Mouse (Mus musculus): ENCODE results near the gene Naga. TPM values are rescaled to one million over a fixed set of nuclear protein-coding genes. Genes with fewer than 3 reads are reported as not detected.
"Not testable (repeated sequence)": the region's sequence is repeated elsewhere in the genome, so short reads cannot be mapped to it uniquely, and the experiment has no call there.

The Naga gene
- polyA plus RNA-seq, 1 experiment from 2014 or later = 28.0 TPM

- Histone ChIP-seq H3K9me3 (ENCODE audit: control insufficient read depth, low read length) (no peaks in the 10 kb centered on the region), H3K27ac (ENCODE audit: low read depth, low read length) (no peak overlapping the region), H3K4me2 (ENCODE audit: low read depth) (no peak overlapping the region), H3K4me1 (ENCODE audit: control insufficient read depth, insufficient read depth, low read length) (0 out of 2 replicates have a peak, but pooled peaks cover 5% of the 10 kb centered on the region), H3K36me3 (ENCODE audit: control insufficient read depth, insufficient read depth, low read length) (no peaks in the 10 kb centered on the region), H3K4me3 (ENCODE audit: low read depth, low read length) (no peak overlapping the region), H3K9ac (ENCODE audit: low read length) (no peak overlapping the region), H3K27me3 (ENCODE audit: control insufficient read depth, insufficient read depth, low read length) (no peaks in the 10 kb centered on the region)
- 75% methylated on average over 17 of the region's 17 CpGs for WGBS
- no peak for DNase-seq (ENCODE audit: low spot score)
- no peak for ATAC-seq (ENCODE audit: insufficient read depth, low FRiP score, low TSS enrichment)
These were observed 37.8 kb upstream of the Naga start for GRCm38 (mm10) chr15:82376393-82377138.

- no peak overlapping the region for H3K4me3 ChIP-seq (ENCODE audit: low read depth, low read length)
- 0 out of 2 replicates have a peak, but pooled peaks cover 5% of the 10 kb centered on the region for H3K4me1 ChIP-seq (ENCODE audit: control insufficient read depth, insufficient read depth, low read length)
- no peak overlapping the region for H3K9ac ChIP-seq (ENCODE audit: low read length)
- WGBS = 88% methylated on average over 9 of the region's 9 CpGs
- H3K27me3 ChIP-seq (ENCODE audit: control insufficient read depth, insufficient read depth, low read length) = no peaks in the 10 kb centered on the region
- no peaks in the 10 kb centered on the region for H3K9me3 ChIP-seq (ENCODE audit: control insufficient read depth, low read length)
- DNase-seq (ENCODE audit: low spot score) = no peak
- H3K27ac ChIP-seq (ENCODE audit: low read depth, low read length) = no peak overlapping the region
- no peaks in the 10 kb centered on the region for H3K36me3 ChIP-seq (ENCODE audit: control insufficient read depth, insufficient read depth, low read length)
- no peak for ATAC-seq (ENCODE audit: insufficient read depth, low FRiP score, low TSS enrichment)
- H3K4me2 ChIP-seq (ENCODE audit: low read depth) = no peak overlapping the region
These were observed 37.1 kb upstream of the Naga start for GRCm38 (mm10) chr15:82375855-82376254.

DNA sequence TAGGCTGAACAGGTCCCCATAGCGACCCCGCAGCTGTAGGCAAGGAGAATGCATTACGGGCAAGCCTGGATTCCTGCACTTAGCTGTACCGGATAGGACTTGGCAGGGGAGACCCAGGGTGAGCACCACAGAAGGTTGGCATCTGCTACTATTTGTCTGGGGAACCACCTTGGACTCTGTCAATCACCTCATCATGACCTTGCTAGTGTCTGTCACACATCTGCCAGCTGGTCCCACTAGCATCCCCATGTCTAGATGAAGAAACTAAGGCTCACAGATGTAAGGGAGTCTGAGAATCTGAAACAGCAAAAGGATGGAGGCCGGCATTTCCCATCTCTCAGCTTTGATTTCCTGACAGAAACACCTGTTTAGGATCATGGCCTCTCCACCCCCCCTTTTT lies 35.7 kb upstream of the Naga start:
- ATAC-seq (ENCODE audit: insufficient read depth, low FRiP score, low TSS enrichment) = no peak
- no peaks in the 10 kb centered on the region for H3K36me3 ChIP-seq (ENCODE audit: control insufficient read depth, insufficient read depth, low read length)
- H3K27ac ChIP-seq (ENCODE audit: low read depth, low read length) = no peak overlapping the region
- H3K4me3 ChIP-seq (ENCODE audit: low read depth, low read length) = no peak overlapping the region
- DNase-seq (ENCODE audit: low spot score) = no peak
- no peaks in the 10 kb centered on the region for H3K4me1 ChIP-seq (ENCODE audit: control insufficient read depth, insufficient read depth, low read length)
- H3K9ac ChIP-seq (ENCODE audit: low read length) = no peak overlapping the region
- no peak overlapping the region for H3K4me2 ChIP-seq (ENCODE audit: low read depth)
- H3K27me3 ChIP-seq (ENCODE audit: control insufficient read depth, insufficient read depth, low read length) = no peaks in the 10 kb centered on the region
- 84% methylated on average over 5 of the region's 5 CpGs for WGBS
- H3K9me3 ChIP-seq (ENCODE audit: control insufficient read depth, low read length) = no peaks in the 10 kb centered on the region

DNA sequence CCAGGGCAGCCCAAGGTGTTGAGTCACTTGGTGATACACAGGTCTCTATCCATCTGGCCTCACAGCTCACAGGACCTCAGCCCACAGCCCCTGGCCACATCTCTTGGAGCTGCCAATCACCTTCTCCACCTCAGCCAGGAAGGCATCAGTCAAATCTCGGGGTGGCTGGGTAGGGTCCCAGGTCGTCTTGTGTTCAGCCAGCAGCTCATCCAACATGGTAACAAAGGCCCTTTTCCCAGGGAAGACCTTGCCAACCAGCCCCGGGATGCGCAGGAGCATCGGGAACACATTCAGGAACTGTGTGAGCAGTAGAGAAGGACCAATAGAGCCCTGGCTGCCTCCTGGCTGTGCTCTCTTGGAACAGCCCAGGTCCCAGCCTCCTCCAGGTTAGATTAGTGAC lies 34.3 kb upstream of the Naga start:
- ATAC-seq (ENCODE audit: insufficient read depth, low FRiP score, low TSS enrichment) = no peak
- H3K9me3 ChIP-seq (ENCODE audit: control insufficient read depth, low read length) = no peaks in the 10 kb centered on the region
- H3K9ac ChIP-seq (ENCODE audit: low read length) = no peak overlapping the region
- no peak overlapping the region for H3K4me3 ChIP-seq (ENCODE audit: low read depth, low read length)
- WGBS = 90% methylated on average over 5 of the region's 5 CpGs
- no peaks in the 10 kb centered on the region for H3K36me3 ChIP-seq (ENCODE audit: control insufficient read depth, insufficient read depth, low read length)
- H3K27me3 ChIP-seq (ENCODE audit: control insufficient read depth, insufficient read depth, low read length) = no peaks in the 10 kb centered on the region
- H3K4me1 ChIP-seq (ENCODE audit: control insufficient read depth, insufficient read depth, low read length) = no peaks in the 10 kb centered on the region
- DNase-seq (ENCODE audit: low spot score) = no peak
- H3K27ac ChIP-seq (ENCODE audit: low read depth, low read length) = no peak overlapping the region
- H3K4me2 ChIP-seq (ENCODE audit: low read depth) = no peak overlapping the region

DNA sequence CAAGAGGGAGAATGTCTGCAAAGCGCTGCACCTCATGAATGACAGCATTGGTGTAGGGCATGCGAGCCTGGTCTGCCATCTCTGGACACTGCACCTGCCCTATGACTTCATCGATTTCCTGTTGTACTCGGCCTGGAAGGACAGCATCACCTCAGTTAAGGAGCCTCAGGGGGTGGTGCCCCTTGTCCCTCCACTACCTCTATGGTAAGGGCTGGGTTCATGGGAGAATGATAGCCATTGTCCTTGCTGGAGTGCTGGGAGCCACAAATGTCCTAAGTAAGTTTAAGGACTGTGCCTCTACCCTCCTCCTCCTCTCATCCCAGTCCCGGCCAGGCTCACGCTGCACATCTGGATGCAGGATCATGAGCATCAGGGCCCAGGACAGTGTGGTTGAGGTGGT lies 33.7 kb upstream of the Naga start:
- Histone ChIP-seq H3K27me3 (ENCODE audit: control insufficient read depth, insufficient read depth, low read length) (no peaks in the 10 kb centered on the region), H3K36me3 (ENCODE audit: control insufficient read depth, insufficient read depth, low read length) (no peaks in the 10 kb centered on the region), H3K4me3 (ENCODE audit: low read depth, low read length) (no peak overlapping the region), H3K9ac (ENCODE audit: low read length) (no peak overlapping the region), H3K4me2 (ENCODE audit: low read depth) (no peak overlapping the region), H3K4me1 (ENCODE audit: control insufficient read depth, insufficient read depth, low read length) (no peaks in the 10 kb centered on the region), H3K27ac (ENCODE audit: low read depth, low read length) (no peak overlapping the region), H3K9me3 (ENCODE audit: control insufficient read depth, low read length) (no peaks in the 10 kb centered on the region)
- DNase-seq (ENCODE audit: low spot score) = no peak
- no peak for ATAC-seq (ENCODE audit: insufficient read depth, low FRiP score, low TSS enrichment)
- 91% methylated on average over 6 of the region's 6 CpGs for WGBS

- DNase-seq (ENCODE audit: low spot score) = no peak
- no peak overlapping the region for H3K9ac ChIP-seq (ENCODE audit: low read length)
- no peaks in the 10 kb centered on the region for H3K27me3 ChIP-seq (ENCODE audit: control insufficient read depth, insufficient read depth, low read length)
- H3K4me1 ChIP-seq (ENCODE audit: control insufficient read depth, insufficient read depth, low read length) = no peaks in the 10 kb centered on the region
- no peak overlapping the region for H3K4me2 ChIP-seq (ENCODE audit: low read depth)
- ATAC-seq (ENCODE audit: insufficient read depth, low FRiP score, low TSS enrichment) = no peak
- no peak overlapping the region for H3K4me3 ChIP-seq (ENCODE audit: low read depth, low read length)
- H3K27ac ChIP-seq (ENCODE audit: low read depth, low read length) = no peak overlapping the region
- WGBS = 85% methylated on average over 1 of the region's 1 CpGs
- H3K36me3 ChIP-seq (ENCODE audit: control insufficient read depth, insufficient read depth, low read length) = no peaks in the 10 kb centered on the region
- no peaks in the 10 kb centered on the region for H3K9me3 ChIP-seq (ENCODE audit: control insufficient read depth, low read length)
These were observed 30.1 kb upstream of the Naga start for GRCm38 (mm10) chr15:82368851-82369250.

GRCm38 (mm10) chr15:82368146-82368545 lies 29.4 kb upstream of the Naga start:
- H3K4me2 ChIP-seq (ENCODE audit: low read depth) = no peak overlapping the region
- no peaks in the 10 kb centered on the region for H3K4me1 ChIP-seq (ENCODE audit: control insufficient read depth, insufficient read depth, low read length)
- no peaks in the 10 kb centered on the region for H3K9me3 ChIP-seq (ENCODE audit: control insufficient read depth, low read length)
- H3K27me3 ChIP-seq (ENCODE audit: control insufficient read depth, insufficient read depth, low read length) = no peaks in the 10 kb centered on the region
- no peak overlapping the region for H3K4me3 ChIP-seq (ENCODE audit: low read depth, low read length)
- DNase-seq (ENCODE audit: low spot score) (no peak), ATAC-seq (ENCODE audit: insufficient read depth, low FRiP score, low TSS enrichment) (no peak)
- WGBS = 88% methylated on average over 4 of the region's 4 CpGs
- H3K36me3 ChIP-seq (ENCODE audit: control insufficient read depth, insufficient read depth, low read length) = no peaks in the 10 kb centered on the region
- no peak overlapping the region for H3K9ac ChIP-seq (ENCODE audit: low read length)
- H3K27ac ChIP-seq (ENCODE audit: low read depth, low read length) = no peak overlapping the region

- ATAC-seq (ENCODE audit: insufficient read depth, low FRiP score, low TSS enrichment); DNase-seq (ENCODE audit: low spot score); H3K36me3 ChIP-seq (ENCODE audit: control insufficient read depth, insufficient read depth, low read length); H3K27me3 ChIP-seq (ENCODE audit: control insufficient read depth, insufficient read depth, low read length); H3K9me3 ChIP-seq (ENCODE audit: control insufficient read depth, low read length); H3K27ac ChIP-seq (ENCODE audit: low read depth, low read length); H3K4me1 ChIP-seq (ENCODE audit: control insufficient read depth, insufficient read depth, low read length); H3K9ac ChIP-seq (ENCODE audit: low read length); H3K4me2 ChIP-seq (ENCODE audit: low read depth); H3K4me3 ChIP-seq (ENCODE audit: low read depth, low read length): not testable (repeated sequence)
- 31% methylated on average over 6 of the region's 9 CpGs for whole genome bisulfite sequencing
These were observed 25.8 kb upstream of the Naga start for GRCm38 (mm10) chr15:82364561-82364960.

DNA sequence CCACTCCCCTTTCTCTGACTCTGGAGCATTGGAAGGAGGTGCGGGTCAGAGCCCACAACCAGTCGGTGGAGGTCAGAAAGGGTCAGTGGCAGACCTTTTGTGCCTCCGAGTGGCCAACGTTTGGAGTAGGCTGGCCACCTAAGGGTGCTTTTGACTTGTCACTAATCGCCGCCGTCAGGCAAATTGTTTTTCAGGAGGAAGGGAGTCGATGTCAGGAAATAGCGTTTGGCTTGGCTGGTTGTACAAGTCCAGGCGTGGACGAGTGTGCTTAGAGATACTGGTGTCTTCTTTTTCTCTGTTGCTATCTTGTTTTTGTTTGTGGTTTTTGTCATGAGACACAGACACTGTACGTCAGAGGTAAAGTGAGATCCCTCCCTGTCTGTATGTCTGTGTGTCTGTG lies 25.1 kb upstream of the Naga start:
- 83% methylated on average over 6 of the region's 12 CpGs for WGBS
- not testable (repeated sequence) for H3K36me3 ChIP-seq (ENCODE audit: control insufficient read depth, insufficient read depth, low read length); H3K4me3 ChIP-seq (ENCODE audit: low read depth, low read length); H3K27me3 ChIP-seq (ENCODE audit: control insufficient read depth, insufficient read depth, low read length); ATAC-seq (ENCODE audit: insufficient read depth, low FRiP score, low TSS enrichment); DNase-seq (ENCODE audit: low spot score); H3K9ac ChIP-seq (ENCODE audit: low read length); H3K27ac ChIP-seq (ENCODE audit: low read depth, low read length); H3K9me3 ChIP-seq (ENCODE audit: control insufficient read depth, low read length); H3K4me1 ChIP-seq (ENCODE audit: control insufficient read depth, insufficient read depth, low read length); H3K4me2 ChIP-seq (ENCODE audit: low read depth)
